Mouse (Mus musculus): ENCODE measurements around the gene Hist1h2bh.
A peak's percentile ranks its signal among the peaks of the same experiment; 100 is the strongest.
"Not testable (repeated sequence)": the region's sequence is repeated elsewhere in the genome, so short reads cannot be mapped to it uniquely, and the experiment has no call there.

Hist1h2bh gene

DNA sequence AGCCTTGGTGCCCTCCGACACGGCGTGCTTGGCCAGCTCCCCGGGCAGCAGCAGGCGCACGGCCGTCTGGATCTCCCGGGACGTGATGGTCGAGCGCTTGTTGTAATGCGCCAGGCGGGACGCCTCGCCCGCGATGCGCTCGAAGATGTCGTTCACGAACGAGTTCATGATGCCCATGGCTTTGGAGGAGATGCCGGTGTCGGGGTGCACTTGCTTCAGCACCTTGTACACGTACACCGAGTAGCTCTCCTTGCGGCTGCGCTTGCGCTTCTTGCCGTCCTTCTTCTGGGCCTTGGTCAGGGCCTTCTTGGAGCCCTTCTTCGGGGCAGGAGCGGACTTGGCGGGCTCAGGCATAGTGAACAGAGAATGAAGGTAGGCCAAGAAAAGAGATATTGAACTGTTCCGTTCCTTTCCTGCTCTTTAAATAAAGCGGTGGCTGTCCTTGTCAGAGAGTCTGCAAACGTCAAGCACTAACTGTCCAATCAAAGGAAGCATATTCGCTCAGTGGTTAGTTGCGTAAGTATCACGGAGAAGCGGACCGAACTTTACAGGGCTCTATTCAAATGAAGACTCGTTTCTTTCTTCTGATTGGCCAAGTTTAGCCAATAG lies at the start of gene Hist1h2bh:
TSS of gene Hist1h2bh (minus strand) at position 394 of the 609 bp plus-strand sequence.
- peak; percentile 21 to 45 for DNase-seq

GRCm38 (mm10) chr13:23592614-23593013 lies 49.4 kb upstream of the Hist1h2bh start:
- peak; percentile 63 to 66 for DNase-seq

DNA sequence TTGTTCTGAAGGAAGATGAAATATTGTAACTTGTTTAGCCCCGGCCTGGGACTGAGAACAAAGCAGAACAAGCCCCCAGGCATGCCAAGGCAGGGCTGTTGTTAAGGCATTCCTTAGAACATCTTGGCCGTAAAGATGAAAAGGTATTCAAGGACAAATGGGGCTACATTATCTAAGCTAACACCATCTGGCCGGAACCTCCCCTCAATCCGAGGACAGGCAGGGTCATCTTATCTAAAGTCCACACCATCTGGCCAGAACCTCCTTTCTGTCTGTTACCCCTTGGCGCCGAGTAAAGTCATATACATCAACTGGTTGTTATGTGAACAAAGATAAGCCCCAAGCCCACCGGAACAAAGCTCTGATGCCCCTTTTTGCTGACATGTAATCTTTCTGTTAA lies 48.7 kb upstream of the Hist1h2bh start:
- DNase-seq, result not testable (repeated sequence)

- no peak for DNase-seq
Observed at GRCm38 (mm10) chr13:23591206-23591605, 48.0 kb upstream of the Hist1h2bh start.

GRCm38 (mm10) chr13:23586940-23587225 lies 43.7 kb upstream of the Hist1h2bh start:
- DNase-seq, result no peak

DNA sequence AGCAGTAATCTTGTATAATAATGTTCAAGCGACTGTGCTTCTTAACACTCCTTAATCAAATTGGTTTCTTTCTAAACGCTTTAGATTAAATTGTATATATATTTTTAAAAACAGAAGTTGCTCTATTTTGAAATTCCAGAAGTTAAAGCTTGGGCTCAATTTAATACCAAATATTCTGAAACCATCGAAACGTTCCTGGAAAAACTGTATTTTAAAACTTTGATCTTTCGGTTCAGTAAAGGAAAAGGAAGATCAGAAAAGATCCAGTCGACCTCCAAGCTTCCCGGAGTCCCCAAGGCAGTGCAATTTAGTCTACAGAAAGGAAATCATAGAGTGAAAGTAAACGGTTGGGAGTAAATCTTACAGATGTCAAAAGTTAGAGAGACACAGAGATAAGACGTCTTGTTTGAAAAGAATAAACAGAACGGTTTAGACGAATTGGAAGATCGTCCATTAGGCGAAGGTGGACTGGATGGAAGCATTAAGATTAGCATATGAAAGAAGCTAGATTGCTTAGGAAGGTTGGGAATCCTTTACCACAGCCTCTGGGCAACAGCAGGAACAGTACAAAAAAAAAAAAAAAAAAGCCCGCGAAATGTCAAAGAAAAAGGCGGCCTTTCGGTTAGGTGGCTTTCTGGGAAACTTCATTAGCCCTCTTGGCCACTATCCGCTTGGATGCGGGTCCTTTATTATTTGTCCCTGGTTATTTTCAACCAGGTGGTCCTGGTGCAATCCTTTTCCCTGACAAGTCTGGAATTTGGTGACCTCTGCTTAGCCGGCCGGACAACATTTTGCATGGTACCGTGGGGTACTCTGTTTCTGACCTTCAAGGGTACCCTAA lies 43.1 kb upstream of the Hist1h2bh start:
- DNase-seq, result no peak

DNA sequence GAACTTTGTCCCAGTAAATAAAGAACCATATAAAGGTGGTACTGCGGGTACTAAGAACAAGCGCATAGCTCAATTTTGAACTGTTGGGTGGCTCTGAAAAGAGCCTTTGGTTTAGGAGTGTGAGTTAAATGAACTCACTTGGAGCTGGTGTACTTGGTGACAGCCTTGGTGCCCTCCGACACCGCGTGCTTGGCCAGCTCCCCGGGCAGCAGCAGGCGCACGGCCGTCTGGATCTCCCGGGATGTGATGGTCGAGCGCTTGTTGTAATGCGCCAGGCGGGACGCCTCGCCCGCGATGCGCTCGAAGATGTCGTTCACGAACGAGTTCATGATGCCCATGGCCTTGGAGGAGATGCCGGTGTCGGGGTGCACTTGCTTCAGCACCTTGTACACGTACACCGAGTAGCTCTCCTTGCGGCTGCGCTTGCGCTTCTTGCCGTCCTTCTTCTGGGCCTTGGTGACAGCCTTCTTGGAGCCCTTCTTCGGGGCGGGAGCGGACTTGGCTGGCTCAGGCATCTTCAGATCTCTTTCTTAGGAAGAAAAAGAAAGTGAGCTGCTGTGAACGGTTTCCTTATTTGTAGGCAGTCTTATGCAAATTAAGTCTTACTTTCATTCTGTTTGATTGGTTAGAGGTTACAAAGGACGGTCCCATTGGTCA lies 42.4 kb upstream of the Hist1h2bh start:
- peak; percentile 44 to 65 for DNase-seq

DNA sequence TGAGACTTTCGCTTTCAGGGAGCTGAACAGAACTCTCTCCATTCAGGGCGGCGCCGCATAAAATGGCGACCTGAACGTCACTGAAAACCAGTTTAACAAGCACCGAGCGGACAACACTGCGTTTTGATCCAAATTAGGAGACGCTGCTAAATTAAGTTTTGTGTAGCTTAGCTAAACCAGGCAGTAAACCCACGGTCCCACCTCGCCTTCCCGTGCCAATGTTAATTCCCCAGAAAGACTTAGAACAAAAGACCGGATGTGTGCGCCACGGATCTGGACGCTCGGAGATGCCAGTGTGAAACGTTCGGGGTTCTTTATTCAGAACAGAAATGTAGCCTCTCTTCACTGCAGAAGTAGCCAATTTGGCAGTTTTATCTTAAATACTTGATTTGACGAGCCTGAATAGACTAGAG lies 41.8 kb upstream of the Hist1h2bh start:
- DNase-seq, result peak; percentile 47 to 57

GRCm38 (mm10) chr13:23584331-23584730 lies 41.1 kb upstream of the Hist1h2bh start:
- no peak for DNase-seq

DNA sequence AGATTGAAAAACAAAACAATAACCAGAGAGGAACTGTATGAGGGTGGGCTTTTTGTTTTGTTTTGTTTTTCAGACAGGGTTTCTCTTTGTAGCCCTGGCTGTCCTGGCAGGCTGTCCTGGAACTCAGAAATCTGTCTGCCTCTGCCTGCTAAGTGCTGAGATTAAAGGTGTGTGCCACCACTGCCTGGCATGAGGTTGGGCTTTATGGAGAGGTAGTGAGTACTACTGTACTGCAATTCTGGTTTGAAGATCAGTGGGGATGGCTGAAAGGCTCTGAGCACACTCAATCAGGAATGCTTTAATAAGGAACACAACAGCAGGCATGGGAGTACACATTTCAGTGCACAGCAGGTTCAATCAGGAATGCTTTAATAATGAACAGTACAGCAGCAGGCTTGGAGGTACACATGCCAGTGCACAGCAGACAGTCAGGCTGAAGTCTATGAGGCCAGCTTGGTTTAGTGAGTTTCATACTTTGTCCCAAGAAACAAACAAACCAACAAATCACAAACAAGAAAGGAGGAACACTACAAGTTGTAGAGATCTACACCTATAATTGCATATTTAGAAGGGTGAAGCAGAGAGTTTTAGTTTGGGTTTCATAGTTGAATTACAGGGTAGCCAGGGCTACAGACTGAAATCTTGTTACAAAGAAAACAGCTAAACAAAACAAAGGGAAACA lies 40.3 kb upstream of the Hist1h2bh start:
- DNase-seq, result no peak

GRCm38 (mm10) chr13:23582219-23583056 lies 39.2 kb upstream of the Hist1h2bh start:
- DNase-seq, result no peak

DNA sequence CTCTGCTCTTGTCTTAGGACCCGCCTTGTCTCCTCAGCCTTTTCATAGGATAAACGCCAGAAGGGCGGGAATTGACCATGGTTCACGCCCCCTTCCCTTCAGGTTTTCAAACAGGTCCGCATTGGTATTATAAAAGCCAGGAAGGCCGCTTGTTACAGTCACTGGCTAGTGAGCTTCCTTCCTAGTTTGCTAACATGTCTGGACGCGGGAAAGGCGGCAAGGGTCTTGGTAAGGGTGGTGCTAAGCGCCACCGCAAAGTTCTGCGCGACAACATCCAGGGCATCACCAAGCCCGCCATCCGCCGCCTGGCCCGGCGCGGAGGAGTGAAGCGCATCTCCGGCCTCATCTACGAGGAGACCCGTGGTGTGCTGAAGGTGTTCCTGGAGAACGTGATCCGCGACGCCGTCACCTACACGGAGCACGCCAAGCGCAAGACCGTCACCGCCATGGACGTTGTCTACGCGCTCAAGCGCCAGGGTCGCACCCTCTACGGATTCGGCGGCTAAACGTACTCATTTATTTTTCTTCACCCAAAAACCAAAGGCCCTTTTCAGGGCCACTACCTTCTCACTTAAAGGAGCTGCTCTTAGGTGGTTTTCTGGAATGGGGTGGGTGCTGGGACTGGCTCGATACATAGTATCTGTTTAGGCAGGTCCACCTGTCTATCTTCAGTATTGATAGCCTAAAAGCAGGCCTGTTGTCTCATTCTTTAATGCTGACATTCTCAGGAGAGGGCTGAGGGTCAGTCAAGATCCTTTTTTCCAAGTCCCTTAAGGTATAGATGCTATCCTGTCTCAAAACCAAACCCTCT lies 38.4 kb upstream of the Hist1h2bh start, which contains the start of gene Hist1h4d:
TSS of gene Hist1h4d (plus strand) at position 191 of the 811 bp plus-strand sequence.
- peak; percentile 88 to 97 for DNase-seq

GRCm38 (mm10) chr13:23577835-23578234 lies 34.6 kb upstream of the Hist1h2bh start:
- no peak for DNase-seq

GRCm38 (mm10) chr13:23576906-23577639 lies 33.9 kb upstream of the Hist1h2bh start:
- no peak for DNase-seq

DNA sequence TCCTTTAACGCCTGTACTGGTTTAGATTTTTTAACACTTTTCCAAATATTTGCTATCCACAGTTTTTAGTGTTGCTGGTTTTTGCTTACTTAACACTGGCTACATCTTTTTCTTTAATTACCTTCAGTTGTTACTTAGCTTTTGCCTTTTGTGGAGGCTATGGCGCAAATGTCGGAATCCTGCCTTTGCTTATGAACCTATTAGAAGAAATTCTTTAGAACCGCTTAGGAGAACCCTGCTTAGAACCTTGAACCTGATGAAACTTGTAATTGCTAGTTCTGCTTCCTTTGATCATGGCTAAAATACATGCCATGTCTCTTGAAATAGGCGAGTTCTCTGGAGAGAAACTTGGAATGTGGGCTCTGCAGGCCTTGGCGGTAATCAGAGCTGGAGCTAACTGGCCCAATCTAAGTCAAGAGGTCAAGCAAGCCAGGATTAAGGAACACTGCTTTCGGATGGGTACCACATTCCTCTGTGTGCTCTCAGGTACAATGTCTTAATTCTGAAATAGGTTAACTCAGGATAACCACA lies 33.2 kb upstream of the Hist1h2bh start:
- DNase-seq, result no peak

- not testable (repeated sequence) for DNase-seq
Observed at GRCm38 (mm10) chr13:23575864-23576313, 32.7 kb upstream of the Hist1h2bh start.

GRCm38 (mm10) chr13:23575271-23575851 lies 32.2 kb upstream of the Hist1h2bh start, which contains the start of gene Hist1h3d:
Hist1h3d (plus strand) TSS chr13:23575763.
- DNase-seq, result peak in 1 of 2 experiments; percentile 39

- DNase-seq, result not testable (repeated sequence)
Observed at GRCm38 (mm10) chr13:23574546-23575170, 31.5 kb upstream of the Hist1h2bh start.

DNA sequence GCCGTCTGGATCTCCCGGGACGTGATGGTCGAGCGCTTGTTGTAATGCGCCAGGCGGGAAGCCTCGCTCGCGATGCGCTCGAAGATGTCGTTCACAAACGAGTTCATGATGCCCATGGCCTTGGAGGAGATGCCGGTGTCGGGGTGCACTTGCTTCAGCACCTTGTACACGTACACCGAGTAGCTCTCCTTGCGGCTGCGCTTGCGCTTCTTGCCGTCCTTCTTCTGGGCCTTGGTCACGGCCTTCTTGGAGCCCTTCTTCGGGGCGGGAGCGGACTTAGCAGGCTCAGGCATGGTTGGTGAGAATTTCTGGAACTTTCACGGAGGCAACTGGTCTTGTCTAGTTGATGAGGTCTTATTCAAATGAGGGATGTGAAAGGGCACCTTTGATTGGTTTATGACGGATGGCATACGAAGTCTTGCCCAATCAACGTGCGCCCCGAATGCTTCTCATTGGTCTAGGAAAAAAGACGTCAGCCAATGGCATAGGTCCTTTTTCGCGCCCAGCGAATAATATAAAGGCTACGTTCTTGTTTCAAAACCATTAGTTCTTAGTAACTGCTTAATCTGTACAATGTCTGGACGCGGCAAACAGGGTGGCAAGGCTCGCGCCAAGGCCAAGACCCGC lies 30.8 kb upstream of the Hist1h2bh start, which contains the start of the genes Hist1h2bf and Hist1h2ad:
TSS of gene Hist1h2bf (minus strand) at position 299 of the 627 bp plus-strand sequence.
TSS of gene Hist1h2ad (plus strand) at position 484 of the 627 bp plus-strand sequence.
- peak; percentile 67 to 82 for DNase-seq
